Mouse (Mus musculus) frontal cortex, postnatal 14 days (tissue): Measurements from ENCODE around the gene Akap13.

Experiments used
- DNase-seq, 2 experiments: peaks; one replicate each; pipeline ENCODE4 v3.0.0; 2022; ENCODE audit warnings: low spot score in 2 of 2

The Akap13 gene

DNA sequence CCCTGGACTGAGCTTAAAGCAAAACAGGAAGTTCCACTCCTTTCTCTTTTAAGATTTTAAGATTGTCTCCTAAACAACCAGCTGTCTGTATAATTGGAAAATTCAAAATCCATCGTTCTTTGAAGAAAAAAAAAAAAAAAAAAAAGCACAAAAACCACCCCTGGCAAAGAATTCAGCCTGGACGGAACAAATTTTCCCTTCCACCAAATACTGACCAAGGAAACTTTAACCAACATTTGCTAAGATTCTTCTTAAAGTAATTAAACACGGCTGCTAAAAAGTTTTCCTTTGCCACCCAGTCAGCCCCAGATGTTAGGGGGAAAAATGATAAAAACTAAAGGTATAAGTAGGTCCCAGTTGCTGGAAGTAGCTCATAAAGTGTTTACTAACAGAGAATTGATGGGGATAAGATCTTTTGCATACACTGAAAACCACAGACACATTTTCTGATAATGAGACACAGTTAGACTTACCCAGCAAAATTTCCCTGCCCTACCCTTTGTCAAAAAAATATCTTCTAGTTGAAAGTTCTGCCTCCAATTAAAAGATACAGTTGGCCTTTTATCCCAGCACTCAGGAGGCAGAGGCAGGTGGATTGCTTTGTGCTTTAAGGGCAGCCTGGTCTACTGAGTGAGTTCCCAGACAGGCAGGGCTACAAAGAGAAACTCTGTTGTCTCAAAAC lies 338.5 kb downstream of the Akap13 start:
- DNase-seq: no peak

DNA sequence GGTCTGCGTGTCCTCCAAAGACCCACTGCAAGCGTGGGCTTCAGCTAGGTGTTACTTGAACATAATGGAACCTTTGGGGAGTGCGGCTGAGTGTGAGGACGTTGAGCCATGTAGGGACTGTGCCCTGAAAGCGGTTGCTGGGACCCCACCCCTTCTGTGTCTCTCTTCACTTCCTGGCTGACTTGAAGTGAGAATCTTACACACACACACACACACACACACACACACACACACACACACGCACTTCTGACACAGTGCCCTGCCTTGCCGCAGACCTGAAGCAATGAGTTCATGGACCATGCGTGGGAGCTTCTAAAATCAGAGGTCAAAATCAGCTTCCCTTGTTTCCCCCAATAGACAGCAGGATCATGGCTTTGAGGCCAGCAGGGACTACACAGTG lies 339.8 kb downstream of the Akap13 start:
- DNase-seq: no peak

GRCm38 (mm10) chr7:75796474-75796873 lies 341.1 kb downstream of the Akap13 start:
- DNase-seq: no peak

DNA sequence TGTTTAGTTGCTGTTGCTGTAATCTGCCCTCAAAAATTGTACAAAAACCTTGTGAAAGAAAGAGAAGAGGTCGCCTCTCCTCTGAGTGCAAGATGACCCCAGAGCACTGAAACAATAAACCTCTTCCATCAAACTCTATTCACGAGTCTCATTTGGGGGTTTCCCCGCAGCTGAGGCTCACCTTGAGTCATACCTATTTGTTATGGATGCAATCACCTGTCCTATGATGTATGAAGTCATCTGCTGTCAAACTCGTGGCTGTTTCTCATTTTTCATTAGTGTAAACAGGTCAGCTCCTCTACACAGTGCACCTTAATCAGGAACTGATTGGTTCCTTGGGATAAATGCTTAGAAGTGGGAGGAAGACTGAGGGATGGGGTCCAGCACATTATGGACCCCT lies 345.2 kb downstream of the Akap13 start:
- no peak for DNase-seq

GRCm38 (mm10) chr7:75801022-75801421 lies 345.7 kb downstream of the Akap13 start:
- DNase-seq: no peak

DNA sequence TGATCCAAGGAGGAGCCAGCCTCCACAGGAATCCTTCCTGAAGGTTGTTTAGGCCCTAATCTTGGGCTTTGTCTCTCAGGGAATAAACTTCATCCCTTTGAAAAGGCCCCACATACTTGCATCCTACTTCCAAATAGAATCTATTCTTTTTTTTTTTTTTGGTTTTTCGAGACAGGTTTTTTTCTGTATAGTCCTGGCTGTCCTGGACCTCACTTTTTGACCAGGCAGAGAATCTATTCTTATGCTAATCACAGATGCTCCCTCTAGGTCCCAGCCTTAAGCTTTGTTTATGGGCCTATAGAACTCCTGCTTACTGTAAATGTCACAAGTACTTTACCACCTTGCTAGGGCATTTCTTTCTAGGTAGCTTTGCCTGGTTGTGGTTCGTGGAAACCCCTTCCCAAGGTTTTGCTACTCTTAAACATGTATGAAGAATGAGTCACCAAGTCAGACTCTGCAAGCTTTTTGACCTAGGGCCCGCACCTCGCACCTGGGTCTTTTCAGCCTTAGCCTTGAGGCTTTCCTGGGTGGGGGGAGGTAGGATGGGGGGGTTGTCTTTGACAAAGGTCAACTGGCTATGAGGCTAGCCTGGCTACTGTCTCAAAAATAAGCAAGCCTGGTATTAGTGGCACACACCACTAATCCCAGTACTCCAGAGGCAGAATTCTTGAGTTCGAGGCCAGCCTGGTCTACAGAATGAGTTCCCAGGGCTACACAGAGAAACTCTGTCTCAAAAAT lies 346.5 kb downstream of the Akap13 start:
- no peak for DNase-seq

DNA sequence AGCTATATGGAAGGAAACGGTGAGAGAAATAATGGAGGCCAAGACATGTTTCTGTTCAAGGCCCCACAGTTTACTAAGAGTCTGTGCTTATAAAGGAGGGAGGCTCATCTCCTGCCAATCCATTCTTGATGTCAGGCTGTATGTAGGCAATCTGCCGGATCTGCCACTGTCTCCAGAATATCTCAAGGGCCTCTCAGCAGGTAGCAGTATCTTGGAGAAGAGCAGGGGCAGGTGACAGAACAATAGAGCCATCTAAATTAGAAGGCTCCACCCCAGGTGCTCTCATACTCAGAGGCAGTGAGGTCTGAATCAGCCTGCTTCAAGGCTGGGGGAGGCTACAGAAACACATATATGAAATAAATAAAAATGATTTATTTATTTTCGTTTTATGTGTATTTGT lies 347.6 kb downstream of the Akap13 start:
- DNase-seq: no peak
